Mouse (Mus musculus): ENCODE measurements around the gene Cdkl2. TPM values are rescaled to one million over a fixed set of nuclear protein-coding genes. Genes with fewer than 3 reads are reported as not detected.

Cdkl2 gene
- polyA plus RNA-seq, 1 experiment from 2014 or later = 4.0 TPM

GRCm38 (mm10) chr5:91981176-91981840 lies 62.4 kb downstream of the Cdkl2 start:
- no peak overlapping the region for H3K4me2 ChIP-seq (replicated peaks; ENCODE audit: low read depth)
- H3K4me1 ChIP-seq (replicated peaks; ENCODE audit: control insufficient read depth, insufficient read depth) = no peaks in the 10 kb centered on the region
- no peak overlapping the region for H3K27ac ChIP-seq (replicated peaks)
- no peak overlapping the region for H3K9ac ChIP-seq (ENCODE audit: low read length)
- H3K9me3 ChIP-seq (ENCODE audit: control insufficient read depth, low read length) = no peaks in the 10 kb centered on the region
- no peak for DNase-seq (ENCODE audit: low spot score)
- no peaks in the 10 kb centered on the region for H3K36me3 ChIP-seq (ENCODE audit: control insufficient read depth, insufficient read depth, low read length)
- WGBS = 92% methylated on average over 11 of the region's 11 CpGs
- no peak overlapping the region for H3K4me3 ChIP-seq (ENCODE audit: low read depth, low read length)
- ATAC-seq (ENCODE audit: low FRiP score, low TSS enrichment) = no peak
- TF ChIP-seq EP300 (optimal IDR thresholded peaks at IDR 0.05) (no peak), CTCF (IDR thresholded peaks at IDR 0.05; ENCODE audit: low read depth) (no peak)
- no peaks in the 10 kb centered on the region for H3K27me3 ChIP-seq (ENCODE audit: control insufficient read depth, insufficient read depth, low read length)

DNA sequence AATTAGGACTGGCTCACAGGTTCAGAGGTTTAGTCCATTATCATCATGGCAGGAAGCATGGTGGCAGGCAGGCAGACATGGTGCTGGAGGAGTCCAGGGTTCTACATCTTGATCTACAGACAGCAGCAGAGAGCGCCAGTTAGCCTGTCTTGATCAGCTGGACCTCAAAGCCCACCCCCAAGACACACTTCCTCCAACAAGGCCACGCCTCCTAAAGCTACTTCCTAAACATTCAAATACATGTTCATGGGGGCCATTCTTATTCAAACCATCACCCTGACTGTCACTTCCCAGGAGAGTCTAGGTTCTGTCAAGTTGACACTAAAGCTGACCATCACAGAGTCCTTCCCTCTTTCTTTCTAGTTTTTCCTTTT lies 66.3 kb downstream of the Cdkl2 start:
- 86% methylated on average over 2 of the region's 2 CpGs for WGBS
- no peak overlapping the region for H3K4me2 ChIP-seq (replicated peaks; ENCODE audit: low read depth)
- H3K9me3 ChIP-seq (ENCODE audit: control insufficient read depth, low read length) = no peaks in the 10 kb centered on the region
- H3K36me3 ChIP-seq (ENCODE audit: control insufficient read depth, insufficient read depth, low read length) = no peaks in the 10 kb centered on the region
- ATAC-seq (ENCODE audit: low FRiP score, low TSS enrichment) (no peak), DNase-seq (ENCODE audit: low spot score) (no peak)
- no peak for TF ChIP-seq EP300 (optimal IDR thresholded peaks at IDR 0.05)
- TF ChIP-seq CTCF (IDR thresholded peaks at IDR 0.05; ENCODE audit: low read depth) = no peak
- H3K9ac ChIP-seq (ENCODE audit: low read length) = no peak overlapping the region
- H3K4me1 ChIP-seq (replicated peaks; ENCODE audit: control insufficient read depth, insufficient read depth) = no peaks in the 10 kb centered on the region
- H3K27me3 ChIP-seq (ENCODE audit: control insufficient read depth, insufficient read depth, low read length) = no peaks in the 10 kb centered on the region
- no peak overlapping the region for H3K27ac ChIP-seq (replicated peaks)
- no peak overlapping the region for H3K4me3 ChIP-seq (ENCODE audit: low read depth, low read length)

DNA sequence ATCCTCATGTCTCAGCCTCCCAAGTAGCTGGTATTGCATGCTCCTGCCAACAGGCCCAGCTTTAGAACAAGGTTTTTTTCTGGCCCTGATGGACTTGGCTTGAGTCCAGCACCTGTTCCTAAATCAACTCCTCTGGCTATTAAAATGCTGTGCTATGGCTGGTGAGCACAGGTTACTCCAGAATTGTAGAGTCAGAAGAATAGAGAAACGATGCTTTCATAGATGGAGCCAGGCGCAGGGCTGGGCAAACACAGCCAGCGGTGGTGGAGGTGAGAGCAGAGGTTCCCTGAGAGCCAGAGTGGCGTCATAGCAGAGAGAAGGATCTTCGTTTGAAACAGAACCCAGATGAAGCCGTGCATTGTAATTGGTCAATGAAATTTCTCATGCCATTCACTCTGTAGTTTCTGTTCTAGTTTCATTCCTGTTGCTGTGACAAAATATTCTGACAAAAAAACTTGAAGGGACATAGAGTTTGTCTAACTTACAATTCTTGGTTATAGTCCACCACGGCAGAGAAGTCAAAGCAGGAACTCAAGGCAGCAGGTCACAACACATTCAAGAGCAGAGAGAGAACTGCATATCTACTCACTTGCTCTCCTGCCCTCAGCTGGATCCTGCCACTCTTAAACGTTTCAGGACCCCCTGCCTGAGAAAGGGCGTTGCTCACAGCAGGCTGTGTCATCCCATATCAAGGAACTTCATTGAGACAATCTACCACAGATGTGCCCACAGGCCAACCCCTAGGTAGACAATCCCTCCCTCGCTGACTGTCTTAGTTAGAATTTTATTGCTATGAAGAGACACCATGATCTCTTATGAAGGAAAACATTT lies 66.9 kb downstream of the Cdkl2 start:
- Histone ChIP-seq H3K27me3 (ENCODE audit: control insufficient read depth, insufficient read depth, low read length) (no peaks in the 10 kb centered on the region), H3K9ac (ENCODE audit: low read length) (no peak overlapping the region), H3K27ac (replicated peaks) (no peak overlapping the region), H3K9me3 (ENCODE audit: control insufficient read depth, low read length) (no peaks in the 10 kb centered on the region), H3K4me1 (replicated peaks; ENCODE audit: control insufficient read depth, insufficient read depth) (no peaks in the 10 kb centered on the region), H3K4me3 (ENCODE audit: low read depth, low read length) (no peak overlapping the region), H3K4me2 (replicated peaks; ENCODE audit: low read depth) (no peak overlapping the region), H3K36me3 (ENCODE audit: control insufficient read depth, insufficient read depth, low read length) (no peaks in the 10 kb centered on the region)
- ATAC-seq (ENCODE audit: low FRiP score, low TSS enrichment) (no peak), DNase-seq (ENCODE audit: low spot score) (no peak)
- 70% methylated on average over 10 of the region's 10 CpGs for WGBS
- no peak for TF ChIP-seq EP300 (optimal IDR thresholded peaks at IDR 0.05)
- TF ChIP-seq CTCF (IDR thresholded peaks at IDR 0.05; ENCODE audit: low read depth) = no peak

GRCm38 (mm10) chr5:91975758-91976157 lies 67.9 kb downstream of the Cdkl2 start:
- no peak for DNase-seq (ENCODE audit: low spot score)
- Histone ChIP-seq H3K27ac (replicated peaks) (no peak overlapping the region), H3K4me1 (replicated peaks; ENCODE audit: control insufficient read depth, insufficient read depth) (no peaks in the 10 kb centered on the region), H3K4me2 (replicated peaks; ENCODE audit: low read depth) (no peak overlapping the region), H3K9me3 (ENCODE audit: control insufficient read depth, low read length) (no peaks in the 10 kb centered on the region), H3K36me3 (ENCODE audit: control insufficient read depth, insufficient read depth, low read length) (no peaks in the 10 kb centered on the region), H3K27me3 (ENCODE audit: control insufficient read depth, insufficient read depth, low read length) (no peaks in the 10 kb centered on the region), H3K9ac (ENCODE audit: low read length) (no peak overlapping the region), H3K4me3 (ENCODE audit: low read depth, low read length) (no peak overlapping the region)
- ATAC-seq (ENCODE audit: low FRiP score, low TSS enrichment) = no peak
- TF ChIP-seq CTCF (IDR thresholded peaks at IDR 0.05; ENCODE audit: low read depth) = no peak
- no peak for TF ChIP-seq EP300 (optimal IDR thresholded peaks at IDR 0.05)
- 91% methylated on average over 9 of the region's 9 CpGs for WGBS

DNA sequence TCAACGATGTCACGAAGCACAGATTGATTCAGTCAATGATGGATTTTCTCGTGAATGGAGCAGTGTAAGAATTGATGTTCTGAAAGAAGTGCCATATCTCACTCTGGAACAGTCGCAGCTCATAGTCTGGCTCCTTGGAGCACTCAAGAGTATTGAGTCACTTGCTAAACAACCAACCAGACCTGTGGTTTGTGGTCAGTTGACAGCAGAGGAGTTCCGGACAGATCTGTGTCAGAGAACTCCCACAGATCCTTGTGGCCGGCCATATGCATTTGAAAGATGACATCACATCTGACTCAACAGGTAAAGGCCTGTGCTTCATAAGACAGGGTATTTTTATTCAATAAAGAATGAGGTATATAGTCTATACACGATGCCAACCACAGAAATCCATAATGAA lies 69.7 kb downstream of the Cdkl2 start:
- WGBS = 84% methylated on average over 7 of the region's 7 CpGs
- ATAC-seq (ENCODE audit: low FRiP score, low TSS enrichment) = no peak
- Histone ChIP-seq H3K27ac (replicated peaks) (no peak overlapping the region), H3K27me3 (ENCODE audit: control insufficient read depth, insufficient read depth, low read length) (no peaks in the 10 kb centered on the region), H3K9me3 (ENCODE audit: control insufficient read depth, low read length) (no peaks in the 10 kb centered on the region), H3K4me3 (ENCODE audit: low read depth, low read length) (no peak overlapping the region), H3K4me1 (replicated peaks; ENCODE audit: control insufficient read depth, insufficient read depth) (no peaks in the 10 kb centered on the region), H3K36me3 (ENCODE audit: control insufficient read depth, insufficient read depth, low read length) (no peaks in the 10 kb centered on the region), H3K4me2 (replicated peaks; ENCODE audit: low read depth) (no peak overlapping the region), H3K9ac (ENCODE audit: low read length) (no peak overlapping the region)
- TF ChIP-seq EP300 (optimal IDR thresholded peaks at IDR 0.05) (no peak), CTCF (IDR thresholded peaks at IDR 0.05; ENCODE audit: low read depth) (no peak)
- no peak for DNase-seq (ENCODE audit: low spot score)

GRCm38 (mm10) chr5:91972046-91972445 lies 71.6 kb downstream of the Cdkl2 start:
- Histone ChIP-seq H3K4me2 (replicated peaks; ENCODE audit: low read depth) (no peak overlapping the region), H3K9ac (ENCODE audit: low read length) (no peak overlapping the region), H3K27ac (replicated peaks) (no peak overlapping the region), H3K27me3 (ENCODE audit: control insufficient read depth, insufficient read depth, low read length) (no peaks in the 10 kb centered on the region), H3K36me3 (ENCODE audit: control insufficient read depth, insufficient read depth, low read length) (no peaks in the 10 kb centered on the region), H3K4me3 (ENCODE audit: low read depth, low read length) (no peak overlapping the region), H3K9me3 (ENCODE audit: control insufficient read depth, low read length) (no peaks in the 10 kb centered on the region), H3K4me1 (replicated peaks; ENCODE audit: control insufficient read depth, insufficient read depth) (no peaks in the 10 kb centered on the region)
- ATAC-seq (ENCODE audit: low FRiP score, low TSS enrichment) (no peak), DNase-seq (ENCODE audit: low spot score) (no peak)
- WGBS = 71% methylated on average over 3 of the region's 3 CpGs
- TF ChIP-seq CTCF (IDR thresholded peaks at IDR 0.05; ENCODE audit: low read depth) = no peak
- TF ChIP-seq EP300 (optimal IDR thresholded peaks at IDR 0.05) = no peak
